Mouse (Mus musculus): ENCODE results near the gene Myo5c. TPM values are rescaled to one million over a fixed set of nuclear protein-coding genes. Genes with fewer than 3 reads are reported as not detected.

Gene Myo5c
- polyA plus RNA-seq, 1 experiment from 2014 or later, result 4.4 TPM

DNA sequence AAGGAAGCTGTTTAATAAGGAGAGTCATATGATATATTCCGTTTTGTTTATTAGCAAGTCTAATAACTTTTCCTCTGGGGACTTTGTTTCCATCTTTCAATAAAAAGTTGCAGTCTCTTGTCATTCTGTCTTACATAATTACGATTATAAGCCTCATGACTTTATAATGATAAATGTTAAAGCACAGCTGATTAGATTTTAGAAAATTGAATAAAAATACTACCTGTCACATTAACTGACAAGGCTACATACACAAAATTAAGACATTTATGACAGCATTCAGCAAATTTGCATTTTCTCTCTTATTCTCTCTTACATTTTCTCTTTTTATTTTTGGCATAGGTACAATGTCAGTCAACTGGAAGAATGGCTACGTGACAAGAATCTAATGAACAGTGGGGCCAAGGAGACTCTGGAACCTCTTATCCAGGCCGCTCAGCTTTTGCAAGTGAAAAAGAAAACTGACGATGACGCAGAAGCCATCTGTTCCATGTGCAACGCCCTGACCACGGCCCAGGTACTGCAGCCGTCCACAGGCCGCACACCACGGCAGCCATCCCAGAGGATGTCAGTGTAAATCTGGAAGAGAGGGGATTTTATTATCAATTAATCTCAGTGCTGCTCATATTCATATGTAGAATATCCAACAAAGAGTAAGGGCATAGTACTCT lies 16.9 kb upstream of the Myo5c start:
- no peak overlapping the region for H3K27ac ChIP-seq (ENCODE audit: low read length)
- ATAC-seq, result no peak
- 93% methylated on average over 11 of the region's 11 CpGs for WGBS

GRCm38 (mm10) chr9:75219942-75220341 lies 11.9 kb upstream of the Myo5c start:
- Histone ChIP-seq H3K27me3 (replicated peaks; ENCODE audit: control insufficient read depth, insufficient read depth, low read length) (no peaks in the 10 kb centered on the region), H3K4me3 (ENCODE audit: low read length) (no peak overlapping the region), H3K9ac (ENCODE audit: low read depth, low read length) (no peak overlapping the region), H3K36me3 (ENCODE audit: control insufficient read depth, insufficient read depth, low read length) (no peaks in the 10 kb centered on the region), H3K4me1 (ENCODE audit: control insufficient read depth, insufficient read depth, low read length) (no peaks in the 10 kb centered on the region), H3K4me2 (ENCODE audit: low read depth, low read length) (no peak overlapping the region), H3K27ac (ENCODE audit: low read length) (no peak overlapping the region), H3K9me3 (ENCODE audit: control insufficient read depth, low read length) (no peaks in the 10 kb centered on the region)
- WGBS, result 74% methylated on average over 5 of the region's 5 CpGs
- no peak for ATAC-seq

More for the DNA sequence above, 16.9 kb upstream of the Myo5c start:
- no peak overlapping the region for H3K9ac ChIP-seq (ENCODE audit: low read depth, low read length)
- no peaks in the 10 kb centered on the region for H3K9me3 ChIP-seq (ENCODE audit: control insufficient read depth, low read length)
- H3K4me2 ChIP-seq (ENCODE audit: low read depth, low read length), result no peak overlapping the region
- H3K36me3 ChIP-seq (ENCODE audit: control insufficient read depth, insufficient read depth, low read length), result no peaks in the 10 kb centered on the region
- H3K4me1 ChIP-seq (ENCODE audit: control insufficient read depth, insufficient read depth, low read length), result no peaks in the 10 kb centered on the region
- no peak overlapping the region for H3K4me3 ChIP-seq (ENCODE audit: low read length)
- no peaks in the 10 kb centered on the region for H3K27me3 ChIP-seq (replicated peaks; ENCODE audit: control insufficient read depth, insufficient read depth, low read length)

DNA sequence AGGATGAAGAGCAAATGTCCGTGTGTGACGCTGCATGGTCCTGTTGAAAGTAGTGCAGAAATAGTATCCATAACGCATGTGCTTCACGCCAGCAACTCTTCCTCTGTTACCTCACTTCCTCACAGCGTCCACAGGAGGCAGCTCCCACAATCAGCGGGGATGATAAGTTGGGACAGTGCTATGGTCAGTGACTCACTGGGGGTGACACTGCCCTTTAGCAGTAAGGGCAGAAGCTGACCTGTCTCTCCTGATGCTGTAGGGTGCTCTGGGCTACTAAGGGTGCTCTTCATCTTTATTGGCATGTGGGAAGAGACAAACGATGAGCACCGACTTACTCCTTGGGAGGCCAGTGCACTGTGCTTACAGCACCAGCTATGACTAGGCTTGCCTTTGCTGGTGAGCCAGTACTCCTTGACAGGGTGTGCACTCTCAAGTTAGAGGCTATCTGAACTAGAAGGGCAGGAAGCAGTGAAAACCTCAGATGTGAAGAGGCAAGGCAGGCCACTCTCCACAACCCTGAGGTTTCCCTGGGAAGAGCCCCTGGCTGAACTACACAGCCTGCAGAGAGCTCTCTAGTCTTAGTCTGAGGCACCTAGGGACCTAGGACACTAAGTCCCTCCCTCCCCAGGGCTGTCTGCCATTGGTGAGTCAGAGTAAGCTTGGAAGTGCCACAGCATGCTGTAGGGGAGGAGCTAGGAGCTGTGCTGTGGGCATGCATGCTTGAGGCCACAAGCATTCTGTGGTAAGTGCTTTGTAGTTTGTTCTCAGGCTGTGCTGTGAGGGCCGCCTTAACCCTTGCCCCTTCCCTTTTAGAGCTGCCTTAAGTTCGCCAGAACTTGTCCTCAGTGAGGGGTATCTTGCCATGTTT lies 10.2 kb upstream of the Myo5c start:
- no peak overlapping the region for H3K4me2 ChIP-seq (ENCODE audit: low read depth, low read length)
- no peak overlapping the region for H3K9ac ChIP-seq (ENCODE audit: low read depth, low read length)
- H3K36me3 ChIP-seq (ENCODE audit: control insufficient read depth, insufficient read depth, low read length), result no peaks in the 10 kb centered on the region
- 62% methylated on average over 10 of the region's 10 CpGs for WGBS
- no peaks in the 10 kb centered on the region for H3K4me1 ChIP-seq (ENCODE audit: control insufficient read depth, insufficient read depth, low read length)
- peak; percentile 81 for ATAC-seq
- H3K4me3 ChIP-seq (ENCODE audit: low read length), result no peak overlapping the region
- no peaks in the 10 kb centered on the region for H3K9me3 ChIP-seq (ENCODE audit: control insufficient read depth, low read length)
- H3K27me3 ChIP-seq (replicated peaks; ENCODE audit: control insufficient read depth, insufficient read depth, low read length), result no peaks in the 10 kb centered on the region
- no peak overlapping the region for H3K27ac ChIP-seq (ENCODE audit: low read length)

- Histone ChIP-seq H3K4me1 (ENCODE audit: control insufficient read depth, insufficient read depth, low read length) (0 out of 2 replicates have a peak, but pooled peaks cover 5% of the 10 kb centered on the region), H3K27me3 (replicated peaks; ENCODE audit: control insufficient read depth, insufficient read depth, low read length) (0 out of 2 replicates have a peak, but pooled peaks cover 5% of the 10 kb centered on the region), H3K36me3 (ENCODE audit: control insufficient read depth, insufficient read depth, low read length) (no peaks in the 10 kb centered on the region), H3K27ac (ENCODE audit: low read length) (no peak overlapping the region), H3K4me2 (ENCODE audit: low read depth, low read length) (no peak overlapping the region), H3K9me3 (ENCODE audit: control insufficient read depth, low read length) (no peaks in the 10 kb centered on the region), H3K4me3 (ENCODE audit: low read length) (0 out of 2 replicates have a peak overlapping the region, but pooled peaks have one; percentile 0), H3K9ac (ENCODE audit: low read depth, low read length) (no peak overlapping the region)
- ATAC-seq, result no peak
- WGBS, result 41% methylated on average over 8 of the region's 8 CpGs
Measured at GRCm38 (mm10) chr9:75232860-75233259, 1.0 kb downstream of the Myo5c start.

- Histone ChIP-seq H3K27me3 (replicated peaks; ENCODE audit: control insufficient read depth, insufficient read depth, low read length) (0 out of 2 replicates have a peak, but pooled peaks cover 5% of the 10 kb centered on the region), H3K4me2 (ENCODE audit: low read depth, low read length) (peak overlapping the region; percentile 40; the same call in 1 of the 2 replicates), H3K9ac (ENCODE audit: low read depth, low read length) (no peak overlapping the region), H3K4me3 (ENCODE audit: low read length) (peak overlapping the region; percentile 7; the same call in 1 of the 2 replicates), H3K4me1 (ENCODE audit: control insufficient read depth, insufficient read depth, low read length) (0 out of 2 replicates have a peak, but pooled peaks cover 5% of the 10 kb centered on the region), H3K36me3 (ENCODE audit: control insufficient read depth, insufficient read depth, low read length) (no peaks in the 10 kb centered on the region), H3K9me3 (ENCODE audit: control insufficient read depth, low read length) (no peaks in the 10 kb centered on the region), H3K27ac (ENCODE audit: low read length) (peak overlapping the region; percentile 69)
- WGBS, result 20% methylated on average over 7 of the region's 7 CpGs
- peak; percentile 93 for ATAC-seq
Measured at GRCm38 (mm10) chr9:75234271-75234741, 2.5 kb downstream of the Myo5c start.

DNA sequence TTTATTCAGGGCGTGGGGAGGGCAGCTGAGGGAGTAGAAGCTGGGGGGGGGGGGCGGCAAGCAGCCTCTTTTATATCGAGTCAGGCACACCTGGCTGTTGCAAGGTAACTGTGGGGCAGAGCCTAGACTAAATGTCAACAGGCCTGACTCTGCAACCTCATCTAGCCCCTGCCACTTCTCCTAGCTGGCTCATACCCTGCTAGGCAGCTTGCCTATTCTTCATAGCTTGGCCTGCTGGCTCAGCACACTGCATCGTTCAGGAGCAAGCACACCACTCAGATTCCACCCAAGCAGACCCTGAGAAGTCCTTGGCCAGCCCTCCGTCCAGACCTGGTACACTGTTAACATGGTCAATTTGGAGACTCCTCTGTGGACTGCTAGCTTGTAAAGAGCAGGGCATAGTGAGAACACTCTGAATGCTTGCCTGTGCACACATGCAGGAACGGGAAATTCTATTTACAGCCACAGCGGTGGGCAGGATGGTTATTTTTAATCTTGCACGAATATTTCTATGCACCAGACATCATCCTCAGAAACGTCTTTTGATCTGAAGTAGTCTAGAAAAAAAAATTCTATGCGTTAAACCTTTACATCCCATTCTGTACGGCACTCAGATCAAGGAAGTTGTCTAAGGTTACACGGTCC lies 3.3 kb downstream of the Myo5c start:
- Histone ChIP-seq H3K9me3 (ENCODE audit: control insufficient read depth, low read length) (no peaks in the 10 kb centered on the region), H3K36me3 (ENCODE audit: control insufficient read depth, insufficient read depth, low read length) (no peaks in the 10 kb centered on the region), H3K27ac (ENCODE audit: low read length) (peak overlapping the region; percentile 69; the same call in 1 of the 2 replicates), H3K27me3 (replicated peaks; ENCODE audit: control insufficient read depth, insufficient read depth, low read length) (0 out of 2 replicates have a peak, but pooled peaks cover 5% of the 10 kb centered on the region), H3K4me2 (ENCODE audit: low read depth, low read length) (no peak overlapping the region; the same call in 1 of the 2 replicates), H3K9ac (ENCODE audit: low read depth, low read length) (no peak overlapping the region), H3K4me3 (ENCODE audit: low read length) (no peak overlapping the region), H3K4me1 (ENCODE audit: control insufficient read depth, insufficient read depth, low read length) (0 out of 2 replicates have a peak, but pooled peaks cover 5% of the 10 kb centered on the region)
- no peak for ATAC-seq
- WGBS, result 69% methylated on average over 12 of the region's 12 CpGs

GRCm38 (mm10) chr9:75235696-75236095 lies 3.9 kb downstream of the Myo5c start:
- Histone ChIP-seq H3K27me3 (replicated peaks; ENCODE audit: control insufficient read depth, insufficient read depth, low read length) (0 out of 2 replicates have a peak, but pooled peaks cover 5% of the 10 kb centered on the region), H3K9me3 (ENCODE audit: control insufficient read depth, low read length) (no peaks in the 10 kb centered on the region), H3K4me1 (ENCODE audit: control insufficient read depth, insufficient read depth, low read length) (0 out of 2 replicates have a peak, but pooled peaks cover 5% of the 10 kb centered on the region), H3K4me3 (ENCODE audit: low read length) (no peak overlapping the region), H3K9ac (ENCODE audit: low read depth, low read length) (no peak overlapping the region), H3K27ac (ENCODE audit: low read length) (no peak overlapping the region), H3K4me2 (ENCODE audit: low read depth, low read length) (no peak overlapping the region), H3K36me3 (ENCODE audit: control insufficient read depth, insufficient read depth, low read length) (no peaks in the 10 kb centered on the region)
- WGBS, result 64% methylated on average over 2 of the region's 2 CpGs
- ATAC-seq, result no peak

DNA sequence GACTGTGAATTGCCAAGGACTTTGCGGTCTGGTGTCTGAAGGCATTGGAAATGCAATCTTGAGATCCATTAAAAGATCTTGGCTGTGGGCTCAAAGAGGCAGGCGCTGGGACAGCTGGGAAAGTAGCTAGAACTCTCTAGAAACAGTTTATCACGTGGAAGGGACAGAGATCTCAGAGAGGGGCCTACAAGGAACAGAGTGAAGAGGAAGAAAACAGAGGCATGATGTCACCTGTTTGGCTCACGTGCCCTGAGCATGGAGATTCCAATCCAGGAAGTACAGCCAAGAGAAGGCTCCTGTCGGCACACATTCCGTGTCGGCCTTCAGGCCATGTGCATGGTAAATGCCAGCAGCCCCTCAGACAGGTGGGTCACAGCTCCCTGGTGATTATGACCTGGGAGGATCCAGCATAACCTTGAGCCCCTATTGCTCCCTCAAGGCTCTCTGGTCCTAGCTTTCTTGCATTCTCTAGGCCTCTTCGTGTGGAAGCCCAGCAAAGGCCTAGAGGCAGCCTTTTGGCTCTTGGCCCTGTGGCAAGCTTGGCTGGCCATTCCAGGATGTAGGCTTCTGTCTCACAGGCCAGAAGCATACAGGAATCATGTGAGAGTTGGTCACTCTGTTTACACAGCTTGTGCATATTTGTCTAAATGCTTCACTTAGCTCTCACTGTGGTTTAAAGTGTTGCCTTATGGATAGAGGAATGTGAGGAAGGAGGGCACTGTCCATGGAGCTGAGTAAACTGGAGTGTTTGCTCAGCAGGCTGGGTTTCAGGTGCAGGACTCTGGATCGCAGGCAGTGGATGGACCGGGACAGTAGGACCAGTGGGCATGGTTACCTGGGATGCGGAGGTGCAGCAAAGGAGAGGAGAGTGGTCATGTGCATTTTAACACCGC lies 4.8 kb downstream of the Myo5c start:
- peak; percentile 29 for ATAC-seq
- Histone ChIP-seq H3K36me3 (ENCODE audit: control insufficient read depth, insufficient read depth, low read length) (no peaks in the 10 kb centered on the region), H3K9ac (ENCODE audit: low read depth, low read length) (no peak overlapping the region), H3K27ac (ENCODE audit: low read length) (peak overlapping the region; percentile 25; the same call in 1 of the 2 replicates), H3K4me2 (ENCODE audit: low read depth, low read length) (no peak overlapping the region), H3K4me1 (ENCODE audit: control insufficient read depth, insufficient read depth, low read length) (0 out of 2 replicates have a peak, but pooled peaks cover 5% of the 10 kb centered on the region), H3K4me3 (ENCODE audit: low read length) (no peak overlapping the region), H3K27me3 (replicated peaks; ENCODE audit: control insufficient read depth, insufficient read depth, low read length) (0 out of 2 replicates have a peak, but pooled peaks cover 3% of the 10 kb centered on the region), H3K9me3 (ENCODE audit: control insufficient read depth, low read length) (no peaks in the 10 kb centered on the region)
- 69% methylated on average over 12 of the region's 12 CpGs for WGBS
